Mouse (Mus musculus) liver, embryonic 14.5 days (tissue): ENCODE measurements at regions not wholly inside any gene's neighbourhood (a gene's known extent, or its start where the extent isn't known, plus 50 kb on each side); places are given as distances from the start of the nearest gene placed in this dataset.

Experiments
- ATAC-seq: fragments of 200-750 bp; cut with Nextera tagmentation; 2 replicates; pipeline ENCODE4 v1.8.0; 2017; ENCODE audit warnings: moderate number of reproducible peaks, mild to moderate bottlenecking, moderate library complexity; ENCODE audit not compliant: insufficient read depth
- DNase-seq, 3 experiments: peaks; one replicate each; pipeline ENCODE4 v3.0.0-alpha.2; 2012 to 2013; ENCODE audit warnings: low read depth in 3 of 3, low spot score in 3 of 3
- H3K27ac ChIP-seq: fragments of 300-500 bp; sonication (generic); 2 replicates; pipeline ENCODE4 v1.5.1; 2014; ENCODE audit warnings: moderate library complexity, mild to moderate bottlenecking, control low read depth, inconsistent platforms
- H3K27me3 ChIP-seq: fragments of 300-500 bp; sonication (generic); 2 replicates; pipeline ENCODE4 v1.6.1; 2014; ENCODE audit warnings: mild to moderate bottlenecking, low read length, moderate library complexity; ENCODE audit not compliant: control insufficient read depth, insufficient read depth
- H3K36me3 ChIP-seq: fragments of 300-500 bp; sonication (generic); replicated peaks from 2 replicates; pipeline ENCODE4 v1.6.1; 2014; ENCODE audit warnings: low read depth; ENCODE audit not compliant: control insufficient read depth, insufficient read depth
- H3K4me1 ChIP-seq, 2 experiments: fragments of 200-500 bp in 1 of 2; fragments of 300-500 bp in 1 of 2; sonication (generic) in 1 of 2; replicated peaks; 2 replicates each; pipeline ENCODE4 v1.6.1; 2012 to 2014; ENCODE audit warnings: antibody characterized with exemption in 1 of 2, inconsistent platforms in 1 of 2, low read length in 1 of 2; ENCODE audit not compliant: control insufficient read depth in 2 of 2, insufficient read depth in 2 of 2
- H3K4me2 ChIP-seq: fragments of 300-500 bp; sonication (generic); 2 replicates; pipeline ENCODE4 v1.6.1; 2014; ENCODE audit warnings: low read depth, mild to moderate bottlenecking, control low read depth, moderate library complexity
- H3K4me3 ChIP-seq, 2 experiments: fragments of 200-500 bp in 1 of 2; fragments of 300-500 bp in 1 of 2; sonication (generic) in 1 of 2; 2 replicates each; pipeline ENCODE4 v1.5.1; 2012 to 2014; ENCODE audit warnings: low read depth in 2 of 2, low read length in 2 of 2, mild to moderate bottlenecking in 2 of 2, control low read depth in 1 of 2, inconsistent platforms in 1 of 2, moderate library complexity in 1 of 2; ENCODE audit not compliant: insufficient read depth in 1 of 2
- H3K9ac ChIP-seq: fragments of 300-500 bp; sonication (generic); replicated peaks from 2 replicates; pipeline ENCODE4 v1.6.1; 2014; ENCODE audit warnings: mild to moderate bottlenecking, control low read depth, moderate library complexity
- H3K9me3 ChIP-seq: fragments of 300-500 bp; sonication (generic); 2 replicates; pipeline ENCODE4 v1.6.1; 2016; ENCODE audit warnings: low read length, mixed read lengths; ENCODE audit not compliant: control insufficient read depth
- CTCF ChIP-seq: IDR thresholded peaks from 2 replicates; pipeline ENCODE4 v1.5.1; 2016; ENCODE audit warnings: antibody characterized with exemption, low read depth, control low read depth
- EP300 ChIP-seq: IDR thresholded peaks from 2 replicates; pipeline ENCODE4 v1.6.1; 2016; ENCODE audit warnings: antibody characterized with exemption, low read depth
- WGBS: fragments of 180-500 bp; shearing (Covaris S2); extraction: QIAGEN DNeasy Blood & Tissue Kit; methylation state at CpG from one replicate; pipeline ENCODE4 v1.1.7; 2014; ENCODE audit not compliant: insufficient replicate concordance; 5-methylcytosine and 5-hydroxymethylcytosine counted together

- DNase-seq (no peak), ATAC-seq (no peak)
- 66% methylated on average over 1 of the region's 1 CpGs for WGBS
- TF ChIP-seq EP300 (no peak), CTCF (no peak)
- peaks cover 24 to 38% of the 10 kb centered on the region in 2 experiments for H3K4me1 ChIP-seq
- H3K27me3 ChIP-seq, result no peaks in the 10 kb centered on the region
- H3K4me3 ChIP-seq, result no peak overlapping the region
- H3K36me3 ChIP-seq, result no peaks in the 10 kb centered on the region
- no peak overlapping the region for H3K4me2 ChIP-seq
- H3K27ac ChIP-seq, result no peak overlapping the region
- H3K9me3 ChIP-seq, result no peaks in the 10 kb centered on the region
- no peak overlapping the region for H3K9ac ChIP-seq
These were observed 185.4 kb downstream of the Fam43a start for GRCm38 (mm10) chr16:30784949-30785348.

GRCm38 (mm10) chr16:30786060-30786459 is 186.5 kb downstream of the Fam43a start:
- Histone ChIP-seq H3K4me3 (no peak overlapping the region), H3K36me3 (no peaks in the 10 kb centered on the region), H3K9ac (no peak overlapping the region), H3K27ac (no peak overlapping the region), H3K27me3 (no peaks in the 10 kb centered on the region), H3K9me3 (no peaks in the 10 kb centered on the region), H3K4me2 (no peak overlapping the region), H3K4me1 (peaks cover 31 to 46% of the 10 kb centered on the region in 2 experiments)
- DNase-seq, result no peak
- 36% methylated on average over 3 of the region's 3 CpGs for WGBS
- TF ChIP-seq CTCF (no peak), EP300 (peak; percentile 38)
- 0 out of 2 replicates have a peak, but pooled peaks have one; percentile 17 for ATAC-seq

GRCm38 (mm10) chr16:30787351-30787750 is 187.8 kb downstream of the Fam43a start:
- Histone ChIP-seq H3K4me3 (no peak overlapping the region), H3K9me3 (no peaks in the 10 kb centered on the region), H3K9ac (no peak overlapping the region), H3K4me1 (peaks cover 31 to 52% of the 10 kb centered on the region in 2 experiments), H3K27ac (no peak overlapping the region), H3K27me3 (no peaks in the 10 kb centered on the region), H3K36me3 (no peaks in the 10 kb centered on the region), H3K4me2 (no peak overlapping the region)
- no peak for DNase-seq
- 57% methylated on average over 1 of the region's 1 CpGs for WGBS
- TF ChIP-seq EP300 (no peak), CTCF (no peak)
- ATAC-seq, result no peak

DNA sequence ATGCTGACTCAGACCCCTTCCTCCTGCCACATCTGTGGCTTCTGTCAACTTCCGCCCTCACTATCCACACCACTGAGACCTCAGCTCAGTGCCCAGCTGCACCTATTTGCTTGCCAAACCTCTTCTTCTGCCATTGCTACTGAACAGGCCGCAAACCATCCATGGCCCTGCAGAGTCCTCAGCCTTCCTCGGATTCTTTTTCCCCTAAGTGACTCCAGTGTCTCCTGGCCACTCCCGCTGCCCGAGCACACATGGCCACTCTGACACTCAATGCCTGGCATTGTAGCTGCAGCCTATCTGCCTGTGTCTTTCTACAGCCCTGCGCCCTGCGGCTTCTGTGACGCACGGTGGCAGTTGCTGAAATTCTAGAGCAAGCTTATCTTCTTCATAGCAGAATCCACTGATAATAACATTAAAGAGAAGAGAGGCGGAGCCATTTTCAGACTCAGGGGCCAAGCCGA is 188.8 kb downstream of the Fam43a start:
- H3K4me1 ChIP-seq, result peaks cover 31 to 52% of the 10 kb centered on the region in 2 experiments
- ATAC-seq, result peak; percentile 79
- H3K4me3 ChIP-seq, result 0 out of 4 replicates have a peak overlapping the region, but pooled peaks of 1 of the 2 experiments have one; percentile 10
- TF ChIP-seq EP300, result peak; percentile 72
- TF ChIP-seq CTCF, result no peak
- peak overlapping the region; percentile 54 for H3K4me2 ChIP-seq
- no peaks in the 10 kb centered on the region for H3K9me3 ChIP-seq
- 10% methylated on average over 11 of the region's 11 CpGs for WGBS
- H3K27me3 ChIP-seq, result no peaks in the 10 kb centered on the region
- peak; percentile 35 to 54 (median 39) for DNase-seq
- H3K27ac ChIP-seq, result peak overlapping the region; percentile 32
- H3K36me3 ChIP-seq, result no peaks in the 10 kb centered on the region
- H3K9ac ChIP-seq, result no peak overlapping the region

- H3K4me2 ChIP-seq, result peak overlapping the region; percentile 54
- H3K9ac ChIP-seq, result no peak overlapping the region
- no peaks in the 10 kb centered on the region for H3K36me3 ChIP-seq
- no peak overlapping the region for H3K4me3 ChIP-seq
- 49% methylated on average over 15 of the region's 15 CpGs for WGBS
- no peak for TF ChIP-seq CTCF
- no peaks in the 10 kb centered on the region for H3K27me3 ChIP-seq
- DNase-seq (peak in 1 of 3 experiments; percentile 32), ATAC-seq (peak; percentile 48)
- H3K9me3 ChIP-seq, result no peaks in the 10 kb centered on the region
- peaks cover 31 to 52% of the 10 kb centered on the region in 2 experiments for H3K4me1 ChIP-seq
- no peak overlapping the region; the same call in 1 of the 2 replicates for H3K27ac ChIP-seq
These were observed 189.6 kb downstream of the Fam43a start for GRCm38 (mm10) chr16:30788944-30789781.
